Mouse (Mus musculus) lung, embryonic 14.5 days (tissue): ENCODE data around the gene Ryr1. TPM values are rescaled to one million over a fixed set of nuclear protein-coding genes. Genes with fewer than 3 reads are reported as not detected.

Experiments used
- ATAC-seq: fragments of 200-750 bp; cut with Nextera tagmentation; 2 replicates; pipeline ENCODE4 v1.8.0; 2017; ENCODE audit warnings: mild to moderate bottlenecking, moderate TSS enrichment, moderate library complexity; ENCODE audit not compliant: insufficient read depth
- DNase-seq: peaks from one replicate; pipeline ENCODE4 v3.0.0-alpha.2; 2015
- H3K27ac ChIP-seq: fragments of 300-500 bp; sonication (generic); 2 replicates; pipeline ENCODE4 v1.5.1; 2014; ENCODE audit warnings: low read depth, mild to moderate bottlenecking, moderate library complexity
- H3K27me3 ChIP-seq: fragments of 300-500 bp; sonication (generic); 2 replicates; pipeline ENCODE4 v1.6.1; 2014; ENCODE audit warnings: low read length, control low read depth; ENCODE audit not compliant: insufficient read depth
- H3K36me3 ChIP-seq: fragments of 300-500 bp; sonication (generic); 2 replicates; pipeline ENCODE4 v1.6.1; 2014; ENCODE audit warnings: control low read depth; ENCODE audit not compliant: insufficient read depth
- H3K4me1 ChIP-seq: fragments of 300-500 bp; sonication (generic); 2 replicates; pipeline ENCODE4 v1.6.1; 2014; ENCODE audit warnings: antibody characterized with exemption, control low read depth; ENCODE audit not compliant: insufficient read depth
- H3K4me2 ChIP-seq: fragments of 300-500 bp; sonication (generic); 2 replicates; pipeline ENCODE4 v1.6.1; 2014; ENCODE audit warnings: mild to moderate bottlenecking
- H3K4me3 ChIP-seq: fragments of 300-500 bp; sonication (generic); 2 replicates; pipeline ENCODE4 v1.5.1; 2014; ENCODE audit warnings: low read depth, low read length
- H3K9ac ChIP-seq: fragments of 300-500 bp; sonication (generic); 2 replicates; pipeline ENCODE4 v1.6.1; 2014
- H3K9me3 ChIP-seq: fragments of 300-500 bp; sonication (generic); 2 replicates; pipeline ENCODE4 v1.6.1; 2016; ENCODE audit warnings: low read depth, low read length, control low read depth
- CTCF ChIP-seq: IDR thresholded peaks from 2 replicates; pipeline ENCODE4 v1.5.1; 2016; ENCODE audit warnings: antibody characterized with exemption, low read depth
- WGBS: fragments of 180-500 bp; shearing (Covaris S2); extraction: QIAGEN DNeasy Blood & Tissue Kit; methylation state at CpG from one replicate; pipeline ENCODE4 v1.1.7; 2014; 5-methylcytosine and 5-hydroxymethylcytosine counted together
- polyA plus RNA-seq: library from polyadenylated mRNA; unstranded; fragments of >200 nt; fragmentation: Nextera tagmentation; extraction: Ambion mirVana; gene quantifications from 2 replicates; pipeline ENCODE4 v1.2.1, GENCODE M21; 2014

Gene Ryr1
- polyA plus RNA-seq, 1 experiment from 2014 or later: 0.45 TPM

DNA sequence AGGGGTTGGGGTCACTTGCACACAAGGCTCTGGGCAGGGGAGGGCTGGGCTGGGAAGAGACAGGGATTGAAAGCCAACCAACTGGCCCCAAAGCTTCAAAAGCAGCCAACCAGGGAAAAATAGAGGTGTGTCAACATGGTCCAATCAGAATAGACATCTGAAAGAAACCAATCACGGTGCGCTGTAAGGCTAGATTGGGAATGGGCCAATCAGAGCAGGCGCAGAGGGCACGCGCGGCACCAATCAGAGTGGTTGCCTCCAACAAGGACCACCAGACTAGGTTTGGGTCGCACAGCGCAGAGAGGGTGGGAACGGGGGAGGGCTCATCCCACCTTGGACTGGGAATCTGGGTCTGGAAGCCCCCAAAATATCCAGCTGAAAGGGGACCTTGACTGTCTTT, 80.7 kb downstream of the Ryr1 start:
- ATAC-seq (no peak), DNase-seq (peak; percentile 24)
- Histone ChIP-seq H3K27ac (no peak overlapping the region), H3K4me1 (peaks cover 9% of the 10 kb centered on the region), H3K4me3 (no peak overlapping the region), H3K27me3 (no peaks in the 10 kb centered on the region), H3K36me3 (no peaks in the 10 kb centered on the region), H3K9me3 (no peaks in the 10 kb centered on the region), H3K9ac (no peak overlapping the region), H3K4me2 (peak overlapping the region; percentile 33; the same call in 1 of the 2 replicates)
- TF ChIP-seq CTCF: no peak
- WGBS: 47% methylated on average over 9 of the region's 9 CpGs

DNA sequence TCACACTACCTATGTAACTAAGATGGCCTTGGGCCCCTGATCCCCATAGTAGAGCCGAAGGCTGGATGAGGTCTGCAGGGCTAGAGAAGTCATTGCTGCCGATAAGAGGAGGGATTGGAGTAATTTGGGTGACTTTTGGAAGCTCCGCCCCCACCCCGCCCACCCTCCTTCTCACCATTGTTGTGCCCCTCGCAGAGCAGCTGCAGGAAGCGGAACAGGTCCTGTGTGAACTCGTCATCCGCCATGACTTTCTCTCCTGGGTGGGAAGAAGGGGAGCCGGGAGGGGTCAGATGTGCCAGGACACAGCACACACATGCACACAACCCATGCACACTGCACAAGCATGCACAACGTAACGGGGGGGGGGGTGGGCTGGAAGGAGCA, 81.3 kb downstream of the Ryr1 start:
- ATAC-seq (peak; percentile 25), DNase-seq (peak; percentile 30)
- Histone ChIP-seq H3K4me2 (peak overlapping the region; percentile 33), H3K9ac (no peak overlapping the region), H3K9me3 (no peaks in the 10 kb centered on the region), H3K27me3 (no peaks in the 10 kb centered on the region), H3K4me3 (no peak overlapping the region), H3K27ac (peak overlapping the region; percentile 39; the same call in 1 of the 2 replicates), H3K4me1 (peaks cover 9% of the 10 kb centered on the region), H3K36me3 (no peaks in the 10 kb centered on the region)
- WGBS: 29% methylated on average over 11 of the region's 11 CpGs
- no peak for TF ChIP-seq CTCF

DNA sequence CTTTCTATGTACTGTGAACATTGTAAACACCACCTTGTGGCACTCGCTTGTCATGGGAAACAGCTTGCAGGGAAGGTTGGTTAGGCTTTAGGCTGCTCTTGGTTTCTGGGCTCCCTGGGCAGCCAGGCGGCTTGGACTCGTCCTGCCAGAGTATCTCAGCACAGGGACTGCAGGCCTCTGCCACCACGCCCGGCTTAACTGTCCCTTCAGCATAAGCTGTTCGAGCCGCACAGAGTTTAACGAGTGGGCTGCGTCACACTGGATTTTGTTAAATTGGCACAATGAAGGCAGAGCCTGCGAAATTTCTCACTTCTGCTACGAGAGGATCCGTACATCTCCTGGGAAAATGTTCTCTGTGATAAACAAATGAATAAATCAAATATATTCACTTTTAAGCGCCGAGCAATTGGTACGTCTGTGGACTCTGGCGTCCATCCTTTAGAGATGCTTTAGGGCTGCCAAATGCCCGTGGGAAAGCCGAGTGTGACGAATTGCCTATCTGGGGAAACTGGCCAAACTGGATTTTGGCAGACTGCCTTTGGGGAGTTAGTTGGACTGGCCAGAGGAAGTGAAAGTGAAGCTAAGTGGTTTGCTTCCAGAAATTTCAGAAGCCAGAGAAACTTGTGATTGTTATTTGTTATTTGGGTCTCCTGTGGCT, 81.8 kb downstream of the Ryr1 start:
- no peaks in the 10 kb centered on the region for H3K36me3 ChIP-seq
- H3K9ac ChIP-seq: no peak overlapping the region
- H3K4me2 ChIP-seq: peak overlapping the region; percentile 33
- peaks cover 9% of the 10 kb centered on the region for H3K4me1 ChIP-seq
- no peaks in the 10 kb centered on the region for H3K9me3 ChIP-seq
- H3K4me3 ChIP-seq: no peak overlapping the region
- H3K27ac ChIP-seq: peak overlapping the region; percentile 71
- 0 out of 2 replicates have a peak, but pooled peaks have one; percentile 27 for TF ChIP-seq CTCF
- DNase-seq (peak; percentile 98), ATAC-seq (peak; percentile 62)
- H3K27me3 ChIP-seq: no peaks in the 10 kb centered on the region
- 28% methylated on average over 19 of the region's 19 CpGs for WGBS

DNA sequence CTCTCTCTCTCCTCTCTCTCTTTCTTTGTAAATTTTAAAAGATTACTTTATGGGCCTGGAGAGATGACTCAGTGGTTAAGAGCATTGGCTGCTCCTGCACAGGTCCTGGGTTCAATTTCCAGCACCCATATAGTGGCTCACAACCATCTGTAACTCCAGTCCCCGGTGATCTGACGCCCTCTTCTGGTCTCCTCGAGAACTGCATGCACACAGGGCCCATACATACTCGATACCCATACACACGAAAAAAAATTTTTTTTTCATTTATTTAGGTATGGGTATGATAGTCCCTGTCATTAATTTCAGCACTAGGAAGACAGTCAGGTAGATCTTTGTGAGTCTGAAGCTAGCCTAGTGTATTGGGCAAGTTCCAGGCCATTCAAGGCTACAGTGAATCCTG, 83.8 kb downstream of the Ryr1 start:
- ATAC-seq: no peak
- Histone ChIP-seq H3K27me3 (no peaks in the 10 kb centered on the region), H3K9ac (no peak overlapping the region), H3K4me2 (no peak overlapping the region; the same call in 1 of the 2 replicates), H3K9me3 (no peaks in the 10 kb centered on the region), H3K36me3 (no peaks in the 10 kb centered on the region), H3K27ac (no peak overlapping the region), H3K4me3 (no peak overlapping the region), H3K4me1 (peaks cover 9% of the 10 kb centered on the region)
- TF ChIP-seq CTCF: peak; percentile 47
- DNase-seq: no peak
- 80% methylated on average over 5 of the region's 5 CpGs for WGBS

DNA sequence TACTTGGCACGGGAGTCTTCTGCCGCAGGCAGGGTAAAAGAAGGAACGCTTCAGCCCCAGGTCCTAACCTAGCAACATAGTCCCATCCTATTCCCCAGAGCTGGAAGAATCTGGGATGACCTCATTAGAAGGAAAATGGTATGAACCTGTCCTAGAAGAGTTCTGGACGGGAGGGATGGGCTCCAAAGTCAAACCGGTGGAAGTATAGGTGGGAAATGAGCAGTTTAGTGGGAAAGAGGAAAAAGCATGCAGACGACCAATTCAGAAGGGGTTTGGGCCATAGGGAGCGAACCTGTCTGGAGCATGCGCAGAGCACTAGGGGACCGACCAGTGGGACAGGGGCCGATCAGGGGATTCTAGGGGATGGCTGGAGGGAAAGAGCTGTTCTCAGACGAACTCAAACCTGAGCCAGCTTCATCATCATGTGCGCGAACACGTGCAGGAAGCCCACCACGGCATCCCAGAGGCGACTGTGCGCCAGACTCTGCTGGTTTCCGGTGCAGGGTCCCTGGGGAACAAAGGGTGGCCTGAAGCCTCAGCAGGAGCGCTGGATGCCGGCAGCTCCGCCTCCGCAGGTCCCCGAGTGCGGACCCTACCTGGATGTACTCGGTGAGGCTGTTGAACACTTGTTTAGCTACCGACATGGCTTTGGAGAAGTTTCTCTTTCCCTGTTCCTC, 84.9 kb downstream of the Ryr1 start:
- TF ChIP-seq CTCF: no peak
- H3K27ac ChIP-seq: peak overlapping the region; percentile 52
- H3K9me3 ChIP-seq: no peaks in the 10 kb centered on the region
- H3K27me3 ChIP-seq: no peaks in the 10 kb centered on the region
- H3K4me3 ChIP-seq: peak overlapping the region; percentile 44
- ATAC-seq: peak; percentile 36
- peak overlapping the region; percentile 58 for H3K9ac ChIP-seq
- peaks cover 9% of the 10 kb centered on the region for H3K4me1 ChIP-seq
- under 1% methylated on average over 26 of the region's 26 CpGs for WGBS
- H3K36me3 ChIP-seq: no peaks in the 10 kb centered on the region
- peak overlapping the region; percentile 83 for H3K4me2 ChIP-seq
- DNase-seq: peak; percentile 65

DNA sequence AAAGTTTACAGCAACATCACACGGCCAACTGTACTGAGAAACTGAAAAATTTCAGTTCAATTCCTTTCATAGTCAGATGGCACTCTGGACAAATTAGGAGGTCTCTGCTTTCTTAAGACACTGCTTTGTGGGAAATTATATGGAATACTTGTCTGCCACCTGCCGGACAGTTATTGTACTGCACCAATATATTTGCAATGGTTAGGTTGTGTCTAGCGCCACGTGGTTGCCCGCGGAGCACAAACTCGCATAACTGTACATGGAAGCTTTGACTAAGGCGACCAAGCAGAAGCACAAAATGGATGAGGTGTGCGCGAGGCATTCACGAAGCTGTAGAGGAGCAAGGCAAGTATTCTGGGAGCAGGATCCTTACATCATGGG, 85.4 kb downstream of the Ryr1 start:
- peak; percentile 48 for ATAC-seq

DNA sequence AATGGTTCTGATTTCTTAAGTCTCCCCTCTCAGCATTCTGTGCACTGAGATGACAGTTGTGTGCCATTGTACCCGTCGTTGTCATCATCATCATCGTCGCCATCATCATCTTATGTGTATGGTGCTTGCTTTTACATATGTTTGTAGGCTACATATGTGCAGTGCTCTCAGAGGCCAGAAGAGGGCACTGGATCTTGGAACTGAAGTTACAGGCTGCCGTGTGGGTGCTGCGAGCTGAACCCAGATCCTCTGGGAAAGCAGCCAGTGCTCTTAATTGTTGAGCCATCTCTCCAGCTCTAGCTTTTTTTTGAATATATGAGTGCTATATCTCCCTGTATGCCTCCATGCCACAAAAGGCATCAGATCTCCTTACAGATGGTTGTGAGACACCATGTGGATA, 87.7 kb downstream of the Ryr1 start:
- no peak overlapping the region for H3K4me2 ChIP-seq
- no peak overlapping the region for H3K27ac ChIP-seq
- H3K4me3 ChIP-seq: no peak overlapping the region
- WGBS: 85% methylated on average over 6 of the region's 6 CpGs
- ATAC-seq (no peak), DNase-seq (no peak)
- H3K9ac ChIP-seq: no peak overlapping the region
- no peaks in the 10 kb centered on the region for H3K27me3 ChIP-seq
- TF ChIP-seq CTCF: peak; percentile 23; the same call in 1 of the 2 replicates
- no peaks in the 10 kb centered on the region for H3K36me3 ChIP-seq
- no peaks in the 10 kb centered on the region for H3K9me3 ChIP-seq
- no peaks in the 10 kb centered on the region; the same call in 1 of the 2 replicates for H3K4me1 ChIP-seq

More for the DNA sequence above, 85.4 kb downstream of the Ryr1 start:
- peak overlapping the region; percentile 58 for H3K9ac ChIP-seq
- TF ChIP-seq CTCF: peak; percentile 92
- H3K4me1 ChIP-seq: peaks cover 7% of the 10 kb centered on the region
- peak; percentile 99 for DNase-seq
- under 1% methylated on average over 11 of the region's 11 CpGs for WGBS
- H3K36me3 ChIP-seq: no peaks in the 10 kb centered on the region
- peak overlapping the region; percentile 83 for H3K4me2 ChIP-seq
- H3K27me3 ChIP-seq: no peaks in the 10 kb centered on the region
- H3K4me3 ChIP-seq: peak overlapping the region; percentile 44
- H3K27ac ChIP-seq: peak overlapping the region; percentile 52; the same call in 1 of the 2 replicates
- no peaks in the 10 kb centered on the region for H3K9me3 ChIP-seq
